Mouse (Mus musculus) monocyte, adult 2 months (primary cell): ENCODE data around the gene Hoxa5.

ENCODE experiments used
- DNase-seq, 2 experiments: peaks; one replicate each; pipeline ENCODE4 v3.0.0; 2022; ENCODE audit warnings: low spot score in 2 of 2, low read depth in 1 of 2

Gene Hoxa5

DNA sequence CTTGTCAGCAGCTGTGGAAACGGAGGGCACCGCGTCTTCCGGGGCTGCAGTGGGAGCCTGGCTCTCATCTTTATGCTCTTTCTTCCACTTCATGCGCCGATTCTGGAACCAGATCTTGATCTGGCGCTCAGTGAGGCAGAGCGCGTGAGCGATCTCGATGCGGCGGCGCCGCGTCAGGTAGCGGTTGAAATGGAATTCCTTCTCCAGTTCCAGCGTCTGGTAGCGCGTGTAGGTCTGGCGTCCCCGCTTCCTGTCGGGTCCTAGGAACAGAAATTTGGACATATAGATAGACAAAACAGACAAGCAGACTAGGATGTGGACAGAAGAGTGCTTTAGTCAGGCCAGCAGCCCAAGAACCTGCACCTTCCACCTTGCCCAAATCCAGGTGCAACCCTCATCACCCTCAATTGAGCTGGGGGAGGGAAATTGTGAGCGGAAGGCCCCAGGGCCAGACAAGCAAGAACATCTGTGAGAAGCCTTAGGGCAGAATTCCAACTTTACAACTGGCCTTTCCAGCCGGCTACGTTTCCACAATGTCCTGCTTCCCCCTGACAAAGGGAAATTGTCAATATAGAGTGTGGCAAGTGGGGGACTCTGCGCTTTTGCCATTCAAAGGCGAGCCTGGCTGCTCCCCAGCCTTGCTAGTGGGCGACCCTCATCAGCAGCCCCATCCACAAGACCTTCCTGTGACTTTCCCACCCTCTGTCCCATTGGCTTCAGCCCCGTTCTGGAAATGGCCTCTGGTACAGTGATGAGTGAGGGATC is 11.6 kb upstream of the Hoxa5 start:
- DNase-seq: no peak

DNA sequence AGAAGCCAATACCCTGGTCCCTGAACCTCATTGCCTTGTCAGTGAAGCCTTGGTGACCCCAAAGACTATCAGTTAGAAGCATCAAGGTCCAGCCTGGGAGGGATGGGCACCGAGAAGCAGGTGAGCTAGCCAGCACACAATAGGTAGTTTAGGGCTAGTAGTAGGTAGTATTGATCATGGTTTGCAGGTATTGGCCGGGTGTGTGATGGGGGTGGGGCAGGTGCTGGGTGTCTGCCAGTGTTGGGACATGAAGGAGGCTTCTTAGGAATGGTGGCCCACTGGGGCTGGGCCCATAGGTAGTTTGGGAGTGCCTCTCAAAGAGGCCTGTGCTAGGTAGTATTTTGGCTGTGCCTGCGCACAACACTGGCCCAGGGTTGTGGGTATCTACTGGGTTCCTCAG is 10.7 kb upstream of the Hoxa5 start:
- DNase-seq: no peak

DNA sequence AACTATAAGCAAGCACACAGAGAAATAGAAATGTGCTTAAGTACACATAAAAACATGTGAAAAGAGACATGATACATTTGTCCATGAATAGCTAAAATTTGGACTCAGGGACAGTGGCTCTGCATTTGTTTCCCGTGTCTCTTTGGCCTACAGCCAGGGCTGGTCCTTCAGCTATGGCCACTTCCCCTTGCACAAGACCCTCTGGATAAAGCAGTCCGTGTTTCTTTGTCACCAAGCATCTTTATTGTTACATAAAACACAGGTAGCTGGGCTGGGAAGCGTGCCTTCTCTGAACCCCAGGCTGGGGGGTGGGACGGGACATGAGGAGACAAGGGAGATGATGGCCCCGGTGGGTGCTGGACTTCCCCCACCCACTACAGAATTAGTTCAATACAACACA is 9.9 kb upstream of the Hoxa5 start:
- DNase-seq: no peak

DNA sequence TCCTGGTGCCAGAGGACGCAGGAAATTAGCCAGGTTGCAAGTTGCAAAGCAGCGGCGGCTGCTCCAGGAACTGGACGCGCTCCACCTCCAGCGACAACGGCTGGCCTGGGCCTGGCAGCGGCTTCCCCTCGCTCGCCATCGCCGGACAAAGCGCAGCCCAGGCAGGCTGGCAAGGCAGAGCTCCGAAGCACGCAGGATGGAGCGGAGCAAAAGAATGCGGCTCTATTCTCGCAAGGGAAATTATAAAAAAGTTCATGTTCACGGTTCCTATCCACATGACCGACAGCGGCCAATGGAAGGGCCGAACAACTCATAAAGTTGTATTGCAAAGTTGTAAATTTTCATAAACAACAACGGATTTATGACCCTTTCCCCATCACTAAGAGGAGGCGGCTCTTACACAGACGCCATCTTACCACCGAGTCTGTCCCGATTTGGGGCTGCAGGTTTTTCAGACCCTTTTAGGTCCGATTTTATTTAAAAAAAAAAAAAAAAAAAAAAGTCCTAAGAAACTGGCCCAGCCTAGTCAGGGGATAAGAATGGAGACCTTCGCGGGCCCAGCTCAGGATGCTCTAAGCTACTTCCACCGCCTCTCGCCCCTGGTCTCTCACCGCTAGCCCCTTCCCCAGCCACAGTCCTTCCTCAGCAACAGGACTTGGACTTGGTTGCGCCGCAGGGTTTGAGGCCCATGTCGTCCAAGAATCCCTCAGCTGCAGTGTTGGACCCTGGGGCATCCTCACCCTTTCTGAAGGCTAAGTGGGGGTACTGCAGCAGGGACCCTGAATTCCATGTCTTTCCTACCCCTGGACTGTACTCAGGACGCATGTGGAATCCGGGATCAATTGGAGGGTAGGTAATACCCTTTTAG is 9.0 kb upstream of the Hoxa5 start, which contains the start of the genes Hoxa3 and Gm28308:
Hoxa3 (minus strand) TSS at position 218 of the 868 bp plus-strand sequence.
Gm28308 (minus strand) TSS at position 221 of the 868 bp plus-strand sequence.
- no peak for DNase-seq

DNA sequence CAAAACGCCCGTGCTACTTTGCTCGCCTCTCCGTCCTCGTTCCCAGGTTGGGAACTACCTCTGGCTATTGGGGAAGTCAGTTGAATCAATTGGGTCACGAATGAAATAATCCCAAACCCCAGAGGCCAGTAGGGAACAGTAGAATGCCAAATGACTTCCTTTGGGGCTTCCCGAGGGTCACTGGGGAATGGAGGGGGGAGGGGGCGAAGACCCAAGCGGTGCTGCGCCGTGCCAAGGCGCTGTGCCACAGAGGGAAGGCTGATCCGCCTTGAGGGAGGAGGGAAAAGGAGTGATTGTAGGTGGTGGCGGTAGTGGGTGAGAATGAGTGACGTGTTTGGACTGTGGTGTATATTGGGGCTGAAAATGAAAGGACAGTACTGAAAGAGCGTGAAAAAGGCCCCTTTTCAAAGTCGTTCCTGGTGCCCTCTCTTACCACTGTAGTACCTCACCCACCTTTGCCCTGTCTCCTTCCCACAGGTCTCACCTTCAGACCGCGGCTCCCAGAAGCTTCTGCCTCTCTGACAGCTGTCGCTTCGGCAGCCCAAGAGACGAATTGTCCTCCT is 8.2 kb upstream of the Hoxa5 start:
- no peak for DNase-seq

DNA sequence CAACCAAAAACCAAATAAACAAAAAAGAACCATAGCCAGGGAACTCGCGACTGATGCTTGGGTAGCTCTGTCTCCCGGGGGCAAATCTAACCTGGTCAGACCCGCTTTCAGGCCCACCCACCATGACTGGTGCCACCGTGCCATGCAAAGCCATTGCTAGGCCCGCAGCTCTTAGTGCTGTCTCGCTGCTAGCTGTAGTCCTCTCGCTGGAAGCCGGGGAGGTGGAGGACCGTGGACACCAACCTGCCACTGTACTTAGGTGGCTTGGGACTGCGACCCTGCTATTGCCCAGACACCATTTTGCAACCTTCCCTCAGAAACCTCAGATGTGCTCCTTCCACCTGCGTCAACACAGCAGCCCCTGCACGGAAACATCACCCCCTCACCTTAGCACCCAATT is 7.6 kb upstream of the Hoxa5 start:
- DNase-seq: no peak

DNA sequence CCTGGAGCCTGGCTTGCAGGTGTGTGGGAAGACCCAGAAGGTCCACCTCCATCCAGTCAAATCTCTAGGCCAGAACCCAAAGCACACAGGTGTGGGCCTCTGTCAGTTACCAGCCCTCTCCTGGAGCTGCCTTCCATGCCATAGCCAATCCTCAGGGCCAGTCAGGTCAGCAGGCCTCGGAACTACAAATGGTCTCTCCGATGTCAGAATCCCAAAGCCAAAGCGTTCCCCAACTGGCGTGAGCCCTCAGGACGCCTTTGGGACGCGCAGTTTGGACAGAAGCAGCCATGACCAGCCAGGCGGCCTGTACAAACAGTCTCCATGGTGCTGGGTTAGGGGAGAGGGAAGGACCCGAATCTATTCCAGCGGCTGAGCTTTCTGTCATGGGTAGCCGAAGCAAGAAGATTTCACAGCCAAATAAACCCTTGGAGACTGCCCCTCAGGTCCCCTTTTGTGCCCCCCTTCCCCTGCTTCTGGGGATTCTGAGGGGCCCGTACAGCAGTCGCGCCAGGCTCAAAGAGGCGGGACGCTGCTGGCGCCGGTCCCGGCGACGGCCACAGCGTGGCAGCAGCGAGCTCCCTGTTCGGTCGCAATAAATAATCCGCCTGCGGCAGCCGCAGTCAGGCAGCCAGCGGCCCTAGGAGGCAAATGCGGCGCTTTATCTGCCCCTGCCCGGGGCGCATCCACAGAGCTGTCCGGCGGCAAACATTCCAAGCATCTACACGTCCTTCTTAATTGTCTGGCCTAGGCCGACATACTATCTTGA is 7.0 kb upstream of the Hoxa5 start:
- DNase-seq: no peak

DNA sequence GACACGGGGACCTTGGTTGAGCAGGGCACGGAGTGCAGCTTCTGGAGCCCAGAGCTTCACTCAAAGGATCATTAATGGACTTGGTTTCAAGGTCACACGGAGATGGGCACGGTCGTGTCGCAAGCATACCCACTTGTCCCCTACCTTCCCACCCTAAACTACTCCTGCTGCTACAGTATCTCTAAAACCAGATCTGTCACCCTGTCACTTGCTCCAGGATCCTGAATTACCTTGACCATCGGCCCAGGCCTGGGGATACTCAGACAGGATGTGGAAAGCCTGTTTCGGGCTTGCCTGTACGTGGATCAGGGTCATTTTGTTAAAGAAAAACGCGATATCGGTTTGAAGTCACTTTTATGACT is 5.3 kb upstream of the Hoxa5 start:
- DNase-seq: no peak

DNA sequence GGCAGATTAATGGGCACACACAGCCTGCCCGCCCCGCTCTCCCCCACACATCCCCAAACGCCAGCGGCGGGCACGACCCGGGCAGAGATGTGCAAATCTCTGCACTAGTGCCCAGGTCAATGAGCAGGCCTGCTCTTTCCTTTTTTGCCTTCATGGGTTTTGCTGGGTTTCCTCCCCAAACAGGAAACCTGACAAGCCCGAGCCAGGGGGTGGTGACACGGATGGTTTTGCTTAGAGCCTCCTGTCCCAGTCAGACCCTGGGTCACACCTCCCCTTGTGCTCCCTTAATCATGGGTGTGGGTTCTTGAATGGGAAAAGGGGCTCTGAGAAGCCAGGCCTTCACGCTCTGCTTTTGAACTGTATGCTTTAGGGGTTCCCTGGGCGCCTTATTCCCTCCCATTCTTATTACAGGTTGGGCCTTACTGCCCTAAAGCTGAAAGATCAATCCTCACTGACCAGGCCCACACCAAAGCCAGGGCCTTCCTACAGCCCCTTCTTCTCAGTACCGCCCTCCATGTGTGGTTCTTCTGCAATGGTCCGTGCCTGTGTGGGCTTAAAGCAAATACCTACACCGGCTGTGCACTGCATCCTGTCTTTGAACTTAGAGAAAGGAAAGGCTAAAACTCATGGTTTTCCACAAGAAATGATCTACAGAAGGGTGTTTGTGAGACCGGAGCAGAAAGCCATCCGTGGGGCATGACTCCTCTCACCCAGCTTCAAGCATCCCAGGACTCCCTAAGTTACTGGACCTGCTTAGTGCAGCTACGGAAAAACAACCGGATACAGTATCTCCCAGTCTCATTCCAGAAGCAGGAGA is 4.7 kb upstream of the Hoxa5 start:
- no peak for DNase-seq

DNA sequence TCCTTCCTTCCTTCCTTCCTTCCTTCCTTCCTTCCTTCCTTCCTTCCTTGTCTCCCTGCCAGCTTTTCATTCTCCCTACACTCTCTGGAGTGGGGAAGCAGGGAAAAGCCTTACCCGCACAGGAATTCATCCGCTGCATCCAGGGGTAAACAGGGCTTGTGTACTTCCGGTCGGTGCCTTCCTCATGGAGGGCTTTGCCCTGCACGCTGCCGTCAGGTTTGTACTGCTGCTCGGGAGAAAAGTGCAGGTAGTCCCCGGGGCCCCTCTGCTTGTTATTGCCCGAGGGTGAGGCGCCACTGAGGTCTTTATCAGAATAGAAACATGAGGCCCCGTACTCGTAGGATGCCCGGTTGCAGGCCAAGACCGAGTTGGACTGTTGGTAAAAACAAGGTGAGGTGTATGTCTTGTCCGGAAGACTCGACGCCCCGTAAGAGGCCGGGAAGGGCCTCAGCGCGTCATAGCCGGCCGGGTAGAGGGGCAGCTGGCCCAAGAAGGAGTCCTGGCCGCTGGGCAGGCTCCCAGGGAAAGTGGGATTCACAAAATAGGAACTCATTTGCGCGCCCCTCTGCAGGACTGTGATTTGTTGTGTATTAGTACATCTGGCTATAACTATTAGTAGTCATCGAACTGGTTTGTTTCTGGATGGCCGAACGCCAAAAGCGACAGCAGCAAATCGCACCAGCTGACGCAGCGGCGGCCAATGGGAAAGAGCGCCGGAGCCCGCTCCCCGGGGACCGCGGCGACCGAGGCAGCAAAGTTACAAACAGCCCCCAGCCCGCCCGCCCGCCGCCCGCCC is 3.9 kb upstream of the Hoxa5 start, which contains the start of gene Hoxa6:
Hoxa6 (minus strand) TSS at position 651 of the 796 bp plus-strand sequence.
- no peak for DNase-seq

DNA sequence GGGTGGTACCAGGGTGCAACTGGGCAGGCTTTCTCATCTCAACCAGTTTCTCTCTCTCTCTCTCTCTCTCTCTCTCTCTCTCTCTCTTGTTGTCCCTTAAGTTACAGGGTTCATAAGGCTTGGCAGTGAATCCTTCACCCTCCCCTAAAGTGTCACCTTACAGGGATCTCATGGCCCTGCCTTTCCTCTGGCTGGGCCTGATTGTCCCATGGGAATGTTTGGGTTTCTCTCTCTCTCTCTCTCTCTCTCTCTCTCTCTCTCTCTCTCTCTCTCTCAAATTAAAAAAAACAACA is 3.2 kb upstream of the Hoxa5 start:
- DNase-seq: no peak

DNA sequence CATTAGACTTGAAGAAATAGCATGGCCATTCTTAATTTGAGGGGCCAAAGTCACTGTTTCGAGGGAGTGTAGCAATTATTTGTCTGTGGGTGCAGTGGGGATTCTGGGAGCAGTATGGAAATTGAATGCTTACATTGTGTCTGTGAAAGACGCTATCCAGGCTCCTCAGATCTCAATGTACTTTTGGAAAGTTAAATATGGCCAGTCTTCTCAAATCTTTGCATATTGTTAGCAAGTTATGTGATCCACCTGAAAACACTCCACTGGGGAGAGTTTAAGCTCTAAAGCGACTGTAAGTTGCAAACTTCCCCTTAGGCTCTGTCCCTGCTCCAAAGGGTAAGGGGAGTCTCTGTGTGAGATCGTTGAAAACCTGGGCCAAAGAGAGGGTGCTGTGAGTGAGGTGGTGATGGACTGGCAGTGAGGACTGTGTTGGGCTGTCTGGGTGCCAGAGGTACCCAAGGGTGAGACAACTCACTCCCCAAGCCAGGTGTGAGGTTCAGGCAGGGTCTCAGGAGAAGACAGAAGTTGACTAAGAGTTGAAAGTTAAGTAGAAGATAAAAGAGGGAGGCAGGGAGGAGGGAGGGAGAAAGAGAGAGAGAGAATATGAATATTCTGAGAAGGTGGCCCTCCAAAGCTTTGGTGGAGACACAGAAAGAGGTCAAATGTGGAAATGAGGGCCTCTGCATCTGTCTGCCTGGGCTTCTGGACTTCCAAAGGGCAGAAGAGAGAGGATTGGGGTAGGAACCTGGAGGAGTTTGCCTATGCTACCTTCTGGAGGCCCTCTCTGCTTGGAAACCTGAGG is 2.7 kb upstream of the Hoxa5 start:
- no peak for DNase-seq

DNA sequence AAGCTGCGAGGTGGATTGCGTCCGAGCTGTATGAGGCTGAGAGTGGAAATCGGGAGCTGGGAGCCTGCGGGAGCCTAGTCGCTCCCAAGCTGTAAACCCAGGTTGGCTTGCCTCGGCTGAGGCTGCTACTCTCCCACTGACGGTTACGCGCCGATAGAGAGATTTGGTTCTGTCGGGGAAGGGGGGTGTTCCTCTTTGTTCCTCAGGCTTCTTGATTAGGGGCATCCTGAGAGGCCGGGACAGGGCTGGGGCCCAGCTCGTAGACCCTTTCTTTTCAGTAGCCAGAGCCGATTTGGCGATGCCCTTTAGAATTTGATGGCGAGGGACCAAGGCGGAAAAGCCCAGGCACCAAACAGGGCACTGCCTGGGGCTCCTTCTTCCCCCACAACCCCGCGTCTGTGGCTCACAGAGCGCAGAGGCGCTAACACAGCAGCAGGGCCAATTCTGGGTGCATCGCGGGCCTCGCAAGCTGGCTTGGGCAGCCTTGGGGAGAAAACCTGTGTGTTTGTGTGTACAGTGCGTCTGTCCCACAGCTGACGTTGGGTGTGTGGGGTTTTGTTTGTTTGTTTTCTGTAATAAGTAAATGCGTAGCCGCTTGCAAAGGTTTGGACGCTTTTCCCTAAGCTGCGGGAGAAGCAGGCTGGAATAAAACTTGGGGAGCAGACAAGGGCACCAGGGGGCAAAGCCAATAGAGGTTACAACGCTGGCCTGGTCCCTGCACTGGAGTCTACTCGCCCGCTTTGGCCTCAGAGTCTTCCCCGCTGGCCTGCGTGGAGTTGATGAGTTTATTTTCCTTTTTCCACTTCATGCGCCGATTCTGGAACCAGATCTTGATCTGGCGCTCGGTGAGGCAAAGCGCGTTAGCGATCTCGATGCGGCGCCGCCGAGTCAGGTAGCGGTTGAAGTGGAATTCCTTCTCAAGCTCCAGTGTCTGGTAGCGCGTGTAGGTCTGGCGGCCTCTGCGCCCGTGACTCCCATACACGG is 1.5 kb upstream of the Hoxa5 start:
- no peak for DNase-seq

DNA sequence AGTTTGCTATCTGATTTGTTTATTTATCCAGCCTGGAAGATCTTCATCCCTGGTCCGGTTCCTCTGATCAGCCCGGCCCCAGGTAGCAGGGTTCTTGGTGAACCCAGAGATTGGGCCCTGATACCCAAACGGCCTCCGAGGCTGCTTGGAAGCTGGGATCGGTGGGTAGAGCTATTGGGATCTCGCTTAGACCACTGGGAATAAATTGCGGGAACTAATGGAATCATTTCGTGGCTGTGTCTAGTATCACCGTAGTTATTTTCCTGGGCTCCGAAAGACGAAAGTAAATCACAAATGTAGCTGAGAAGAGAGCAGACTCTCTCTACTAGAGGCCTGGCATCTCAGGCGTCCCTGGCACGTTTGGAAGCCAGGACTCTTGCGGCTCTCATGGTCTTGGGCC is 834 bp upstream of the Hoxa5 start:
- no peak for DNase-seq

DNA sequence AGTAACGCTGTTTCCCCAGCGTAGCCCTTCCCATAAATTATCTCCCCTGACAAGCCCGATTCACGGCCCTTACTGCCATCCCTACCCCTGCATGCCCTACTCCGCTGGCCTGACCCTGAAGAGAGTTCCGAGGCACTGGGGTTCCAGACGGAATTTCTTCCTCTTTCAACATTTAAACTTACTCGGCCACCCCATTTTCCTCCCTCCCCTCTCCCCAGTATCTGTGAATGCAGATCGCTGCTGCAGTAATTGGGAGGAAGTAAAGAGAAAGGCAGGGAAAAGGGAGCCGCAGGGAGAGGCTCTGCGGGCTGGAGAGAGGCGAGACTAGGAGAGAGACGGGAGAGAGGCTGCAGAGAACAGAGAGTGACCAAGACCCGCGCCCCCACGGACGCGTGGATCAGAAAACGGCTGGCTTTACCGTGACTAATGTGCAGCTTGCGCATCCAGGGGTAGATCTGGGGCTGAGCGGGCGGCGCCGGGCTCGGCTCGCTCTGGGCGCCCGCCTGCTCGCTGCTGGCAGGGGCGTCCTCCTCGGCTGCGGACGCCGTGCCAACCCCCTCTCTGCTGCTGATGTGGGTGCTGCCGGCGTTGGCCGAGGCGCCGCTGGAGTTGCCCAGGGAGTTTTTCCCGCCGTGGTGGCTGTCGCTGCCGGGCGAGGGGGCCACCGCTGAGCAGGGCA is 877 bp downstream of the Hoxa5 start:
- DNase-seq: no peak

DNA sequence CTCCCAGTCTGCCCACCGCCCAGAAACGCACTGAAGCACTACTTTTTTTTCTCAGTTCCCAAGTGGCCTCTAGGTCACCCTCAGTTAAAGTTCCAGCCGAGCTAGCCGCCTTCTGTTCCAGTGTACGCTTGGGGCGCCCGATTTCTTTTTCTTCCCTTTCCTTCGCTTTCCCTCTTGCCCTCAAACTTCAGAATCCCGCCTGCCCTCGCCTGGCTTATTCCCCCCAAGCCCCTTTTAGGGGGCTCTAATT is 1.3 kb downstream of the Hoxa5 start:
- no peak for DNase-seq

DNA sequence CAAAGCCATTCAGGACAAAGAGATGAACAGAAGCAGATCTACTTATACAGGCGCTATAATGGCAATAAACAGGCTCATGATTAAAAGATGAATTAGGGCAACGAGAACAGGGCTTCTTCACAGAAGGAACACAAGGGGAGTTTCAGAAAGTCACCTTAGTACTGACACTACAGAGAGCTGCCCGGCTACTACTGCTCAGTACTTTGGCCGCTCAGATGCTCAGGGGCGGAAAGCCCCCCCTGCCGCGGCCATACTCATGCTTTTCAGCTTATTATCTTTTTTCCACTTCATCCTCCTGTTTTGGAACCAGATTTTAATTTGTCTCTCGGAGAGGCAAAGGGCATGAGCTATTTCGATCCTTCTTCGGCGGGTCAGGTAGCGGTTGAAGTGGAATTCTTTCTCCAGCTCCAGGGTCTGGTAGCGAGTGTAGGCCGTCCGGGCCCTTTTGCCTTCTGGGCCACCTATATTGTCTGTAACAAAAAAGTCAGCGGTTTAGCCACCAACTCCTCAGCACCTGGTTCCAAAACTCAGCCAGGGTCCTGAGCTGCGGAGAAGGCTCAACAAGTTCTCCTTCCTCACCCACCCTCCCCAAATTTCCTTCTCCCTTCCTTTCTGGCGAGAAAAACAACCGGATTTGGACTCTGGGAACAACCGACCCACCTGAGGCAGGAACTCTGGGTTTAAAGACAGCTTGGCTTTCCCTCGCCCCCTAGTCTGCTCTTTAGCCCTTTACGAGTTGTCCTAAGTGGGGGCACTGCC is 1.8 kb downstream of the Hoxa5 start:
- no peak for DNase-seq
